Mouse (Mus musculus) adrenal gland, postnatal 4 days (tissue): ENCODE measurements around the gene Myh14. TPM values are rescaled to one million over a fixed set of nuclear protein-coding genes. Genes with fewer than 3 reads are reported as not detected.

Experiments used
- DNase-seq, 2 experiments: peaks; one replicate each; pipeline ENCODE4 v3.0.0; 2021 to 2022; ENCODE audit warnings: low spot score in 2 of 2, mixed read lengths in 2 of 2
- total RNA-seq, 2 experiments: library from RNA; stranded (reverse); gene quantifications; 2 replicates each; pipeline ENCODE4 v1.2.3; 2021

Gene Myh14
- total RNA-seq, 2 experiments from 2014 or later: 7.0 to 8.2 TPM

DNA sequence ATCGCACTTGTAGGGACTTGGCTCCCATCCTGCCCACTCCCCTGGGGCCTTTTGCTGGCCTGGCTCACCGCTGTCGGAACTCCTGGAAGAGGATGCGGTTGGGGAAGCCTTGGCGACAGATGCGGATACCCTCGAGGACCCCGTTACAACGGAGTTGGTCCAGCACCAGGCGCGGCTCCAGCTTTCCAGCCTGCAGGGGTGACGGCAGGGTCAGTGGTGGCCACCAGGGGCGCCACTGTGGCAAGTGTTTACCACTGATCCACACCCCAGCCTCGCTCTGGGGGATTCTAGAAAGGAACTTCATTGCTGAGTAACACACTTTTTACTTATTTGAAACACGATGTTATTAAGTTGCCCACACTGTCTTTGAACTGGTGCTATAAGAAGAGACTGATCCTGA, 37.2 kb downstream of the Myh14 start:
- DNase-seq: no peak

DNA sequence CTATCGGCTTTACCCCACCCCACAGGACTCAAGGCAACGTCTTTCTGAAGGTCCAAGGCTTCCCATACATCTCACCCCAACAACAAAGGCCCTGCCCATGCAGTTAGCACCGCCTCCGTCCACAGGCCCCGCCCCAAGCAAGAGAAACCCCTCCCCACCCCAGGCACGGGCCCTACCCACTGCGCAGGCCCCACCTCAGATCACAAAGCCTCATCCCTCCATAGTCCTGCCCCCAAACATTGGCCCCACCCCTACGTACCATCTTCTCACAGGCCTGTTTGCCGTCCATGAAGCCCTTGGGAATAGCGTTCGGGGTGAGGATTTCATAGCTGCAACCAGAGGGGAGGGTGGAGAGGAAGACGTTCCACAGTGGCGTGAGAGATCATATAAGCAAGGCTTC, 38.0 kb downstream of the Myh14 start:
- DNase-seq: no peak

DNA sequence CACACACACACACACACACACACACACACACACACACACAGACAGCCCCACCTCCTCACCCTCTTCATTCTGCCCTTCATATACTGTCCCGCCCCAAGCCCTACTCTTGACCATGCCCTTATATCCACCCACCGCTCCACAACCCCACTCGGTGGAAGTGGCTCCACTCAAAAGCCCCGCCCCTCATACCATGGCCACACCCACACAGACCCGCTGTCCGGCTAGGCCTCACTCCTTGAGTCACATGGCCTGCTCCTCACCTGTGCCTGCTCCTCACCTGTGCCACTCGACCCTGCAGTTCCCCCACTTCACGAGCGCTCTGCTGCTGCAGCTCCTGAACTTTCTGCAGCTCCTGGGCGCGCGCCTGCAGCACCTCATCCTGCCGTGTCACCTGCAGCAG, 40.2 kb downstream of the Myh14 start:
- DNase-seq: no peak

DNA sequence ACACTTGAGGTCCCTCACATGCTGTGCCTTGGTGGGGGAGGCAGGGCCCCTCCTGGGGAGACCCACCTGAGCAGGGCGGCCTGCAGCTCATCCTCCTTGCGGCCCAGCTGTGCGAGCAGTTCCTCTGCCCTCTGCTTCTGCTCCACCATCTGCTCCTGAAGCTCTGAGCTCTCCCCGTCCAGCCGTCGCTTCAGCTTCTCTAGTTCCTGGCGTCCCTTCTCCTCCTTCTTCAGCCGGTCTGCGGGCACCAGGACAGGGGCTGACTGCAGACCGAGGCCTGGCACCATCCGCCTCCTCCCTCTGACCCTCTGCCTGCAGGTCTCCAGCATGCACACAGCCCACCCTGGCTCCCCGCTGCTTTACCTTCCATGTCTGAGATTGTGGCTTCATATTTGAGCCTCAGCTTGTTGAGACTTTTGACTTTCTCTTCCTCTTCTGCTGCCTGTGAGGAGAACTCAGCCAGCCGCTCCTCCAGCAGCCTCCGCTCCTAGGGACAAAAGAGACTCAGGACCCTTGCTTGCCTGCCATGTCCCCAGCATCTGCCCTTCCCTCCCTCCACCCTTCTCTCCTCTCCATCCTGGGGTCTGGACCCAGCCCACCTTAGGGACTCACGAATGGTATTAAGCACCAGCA, 42.1 kb downstream of the Myh14 start:
- no peak for DNase-seq

DNA sequence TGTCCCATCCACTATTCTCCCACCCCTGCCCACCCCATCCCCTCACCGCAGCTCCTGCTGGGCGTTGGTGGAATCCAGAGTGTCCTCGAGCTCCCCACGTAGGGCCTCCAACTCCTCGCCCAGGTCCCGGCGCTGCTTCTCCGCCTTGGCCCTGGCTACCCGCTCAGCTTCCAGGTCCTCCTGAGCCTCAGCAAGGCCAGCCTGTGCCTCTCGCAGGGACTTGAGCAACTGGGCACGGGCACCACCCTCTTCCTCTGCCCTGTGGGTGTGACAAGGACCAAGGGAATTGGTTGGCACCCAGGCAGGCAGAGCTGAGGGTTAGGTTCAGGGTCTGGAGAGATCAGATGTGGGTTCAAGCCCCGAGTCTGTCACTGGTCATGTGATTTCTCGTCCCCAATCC, 43.7 kb downstream of the Myh14 start:
- DNase-seq: no peak

DNA sequence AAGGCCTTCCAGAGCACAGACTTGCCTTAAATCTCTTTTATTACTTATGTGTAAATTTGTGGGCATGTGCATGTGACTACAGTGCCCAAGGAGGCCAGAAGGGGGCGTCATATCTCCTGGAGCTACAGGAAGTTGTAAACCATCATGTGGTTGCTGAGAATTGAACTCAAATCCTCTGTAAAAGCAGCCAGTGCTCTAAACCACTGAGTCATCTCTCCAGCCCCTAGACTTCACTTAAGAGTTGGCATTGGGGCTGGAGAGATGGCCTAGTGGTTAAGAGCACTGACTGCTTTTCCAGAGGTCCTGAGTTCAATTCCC, 44.6 kb downstream of the Myh14 start:
- DNase-seq: no peak

DNA sequence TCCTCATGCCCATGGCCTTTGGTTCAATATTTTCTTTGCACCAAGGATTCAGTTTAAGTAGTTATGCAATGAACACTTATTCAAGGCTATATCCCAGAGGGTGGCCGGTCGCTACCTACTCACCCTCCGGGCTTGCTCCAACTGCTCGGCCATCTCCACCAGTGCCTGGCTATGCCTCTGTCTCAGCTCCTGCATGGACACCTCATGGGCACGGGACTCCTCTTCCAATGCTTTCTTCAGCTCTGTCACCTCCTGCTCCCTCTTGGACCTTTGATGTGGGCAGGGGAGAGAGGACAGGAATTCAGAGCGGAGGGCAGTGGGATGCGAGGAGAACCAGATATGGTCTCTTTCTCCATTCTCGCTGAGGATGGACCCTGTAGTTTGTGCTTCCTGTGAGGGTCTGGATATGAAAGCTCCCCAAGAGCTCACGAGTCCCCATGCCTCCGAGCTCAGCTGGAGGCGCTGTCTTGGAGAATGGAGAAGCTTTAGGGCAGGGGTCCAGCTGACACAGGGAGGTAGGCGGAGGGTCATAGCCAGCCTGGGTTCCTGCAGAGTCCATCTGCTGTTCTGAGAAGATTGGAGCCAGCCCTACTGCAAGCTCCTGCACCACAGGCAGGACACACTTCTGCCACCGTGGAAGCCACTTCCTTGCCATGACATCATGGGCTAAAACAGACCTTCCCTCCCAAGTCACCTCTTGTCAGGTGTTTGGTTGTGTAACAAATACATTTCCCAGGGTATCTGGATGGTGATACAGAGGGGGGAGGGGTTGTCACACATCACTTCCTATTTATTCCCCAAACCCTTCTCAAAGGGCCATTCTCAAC, 45.2 kb downstream of the Myh14 start:
- no peak for DNase-seq

DNA sequence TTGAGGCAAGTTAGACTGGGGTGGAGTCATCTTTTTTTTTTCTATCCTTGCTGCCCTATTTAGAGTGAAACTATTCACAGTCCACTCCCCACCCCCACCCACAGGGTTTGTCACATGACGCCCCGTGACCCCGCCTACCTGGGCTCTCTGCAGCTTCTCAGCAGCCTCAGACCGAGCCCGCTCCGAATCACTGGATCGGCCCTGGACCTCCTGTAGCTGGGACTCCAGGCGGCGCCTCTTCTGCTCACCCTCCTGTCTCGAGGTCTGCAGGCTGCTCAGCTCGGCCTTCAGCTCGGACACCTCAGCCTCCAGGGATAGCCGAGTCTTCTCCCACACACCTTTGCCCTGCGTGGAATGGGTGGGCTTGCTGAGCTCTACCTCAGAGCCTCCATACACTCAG, 45.8 kb downstream of the Myh14 start:
- DNase-seq: no peak

DNA sequence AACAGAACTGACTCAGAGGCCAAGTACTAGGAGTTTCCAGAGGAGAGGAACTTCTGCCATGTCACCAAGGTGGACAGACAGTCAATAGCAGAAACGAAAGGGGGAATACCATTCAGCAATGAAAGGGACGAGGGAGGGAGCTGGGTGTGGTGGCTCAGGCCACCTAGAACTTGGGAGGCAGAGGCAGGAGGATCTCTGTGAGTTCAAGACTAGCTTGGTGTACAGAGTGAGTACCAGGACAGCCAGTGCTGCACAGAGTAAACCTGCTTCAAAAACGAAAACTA, 46.2 kb downstream of the Myh14 start:
- no peak for DNase-seq

DNA sequence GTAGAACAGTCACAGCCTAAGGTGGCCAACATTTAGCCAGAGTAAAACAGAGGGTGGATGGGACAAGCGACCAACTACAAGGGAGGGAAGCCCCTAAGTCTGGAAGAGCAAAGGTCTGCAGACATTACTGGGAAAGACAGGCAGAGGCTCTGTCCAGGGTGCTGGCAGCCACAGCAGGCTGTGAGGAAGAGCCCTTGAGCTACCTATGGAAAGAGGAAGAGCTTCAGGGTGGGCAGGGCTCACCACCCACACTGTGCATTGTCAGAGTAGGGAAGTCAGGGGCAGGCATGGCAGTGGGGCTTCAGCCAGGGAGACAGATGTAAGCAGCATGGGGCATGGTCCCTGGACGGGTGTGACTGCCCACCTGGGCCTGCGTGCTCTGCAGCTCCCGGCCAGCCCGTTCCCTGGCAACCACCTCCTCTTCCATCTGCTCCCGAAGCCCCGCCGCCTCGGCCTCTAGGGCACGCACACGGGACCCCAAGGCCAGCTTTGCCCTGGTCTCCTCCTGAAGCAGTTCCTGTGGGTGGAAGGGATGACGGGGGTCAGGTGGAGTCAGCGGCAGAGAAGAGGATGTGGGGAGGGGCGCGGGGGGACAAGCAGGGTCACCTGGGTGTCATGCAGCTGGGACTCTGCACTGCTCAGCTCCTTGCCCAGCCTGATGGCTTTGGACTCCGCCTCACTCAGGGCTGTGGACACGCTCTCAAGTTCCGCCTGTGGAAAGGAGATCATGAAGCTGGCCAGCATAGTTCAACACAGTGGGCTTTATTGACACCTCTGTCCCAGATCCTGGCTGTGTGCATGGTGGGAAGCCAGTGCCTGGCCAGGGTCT, 46.7 kb downstream of the Myh14 start:
- DNase-seq: no peak

DNA sequence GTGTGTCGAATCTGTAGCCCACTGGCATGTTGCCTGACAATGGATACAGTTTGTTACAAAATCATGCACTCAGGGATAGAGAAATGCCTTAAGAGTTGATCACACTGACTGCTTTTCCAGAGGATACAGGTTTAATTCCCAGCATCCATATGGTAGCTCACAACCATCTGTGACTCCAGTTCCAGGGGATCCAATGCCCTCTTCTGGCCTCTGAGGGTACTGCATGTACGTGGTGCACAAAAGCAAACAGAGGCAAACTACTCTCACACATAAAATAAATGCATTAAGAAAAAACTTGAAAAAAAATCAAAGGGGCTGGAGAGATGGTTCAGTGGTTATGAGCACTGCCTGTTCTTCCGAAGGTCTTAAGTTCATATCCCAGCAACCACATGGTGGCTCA, 53.6 kb downstream of the Myh14 start:
- DNase-seq: no peak

DNA sequence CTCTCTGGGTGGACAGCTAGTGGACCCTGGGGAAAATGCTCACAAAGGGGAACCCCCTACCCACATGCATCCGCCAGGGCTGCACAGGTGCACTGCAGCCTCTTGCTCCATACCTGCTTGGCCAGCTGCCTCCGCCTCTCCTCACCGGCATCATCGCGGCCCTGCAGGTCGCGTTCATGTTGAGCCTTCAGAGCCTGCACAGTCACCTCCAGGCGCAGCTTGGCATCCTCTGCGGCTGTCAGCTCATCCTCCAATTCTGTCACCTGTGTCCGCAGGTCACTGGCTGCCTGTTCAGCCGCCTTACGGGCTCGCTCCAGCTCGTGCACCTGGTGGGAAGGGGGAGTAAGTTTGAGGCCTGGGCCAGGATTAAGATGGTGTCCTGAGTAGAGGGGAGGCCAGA, 54.7 kb downstream of the Myh14 start:
- DNase-seq: no peak

DNA sequence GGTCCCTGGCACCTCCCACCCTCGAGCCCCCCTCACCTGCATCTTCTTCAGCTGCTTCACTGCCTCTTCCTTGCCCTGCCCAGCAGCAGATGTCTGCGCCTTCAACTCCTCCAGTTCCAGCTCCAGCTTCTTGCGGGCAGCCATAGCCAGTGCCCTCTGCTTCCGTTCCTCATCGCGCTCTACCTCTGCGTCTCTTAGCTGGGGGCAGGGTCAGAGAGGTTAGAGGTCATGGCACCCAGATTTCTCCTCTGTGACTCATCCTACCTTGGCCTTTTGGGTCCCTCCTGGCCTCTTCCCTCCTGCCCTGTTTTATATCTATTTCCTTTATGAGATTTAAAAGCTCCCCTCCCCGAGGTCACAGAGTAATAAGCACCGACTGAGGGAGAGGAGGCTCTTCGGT, 55.3 kb downstream of the Myh14 start:
- DNase-seq: no peak

DNA sequence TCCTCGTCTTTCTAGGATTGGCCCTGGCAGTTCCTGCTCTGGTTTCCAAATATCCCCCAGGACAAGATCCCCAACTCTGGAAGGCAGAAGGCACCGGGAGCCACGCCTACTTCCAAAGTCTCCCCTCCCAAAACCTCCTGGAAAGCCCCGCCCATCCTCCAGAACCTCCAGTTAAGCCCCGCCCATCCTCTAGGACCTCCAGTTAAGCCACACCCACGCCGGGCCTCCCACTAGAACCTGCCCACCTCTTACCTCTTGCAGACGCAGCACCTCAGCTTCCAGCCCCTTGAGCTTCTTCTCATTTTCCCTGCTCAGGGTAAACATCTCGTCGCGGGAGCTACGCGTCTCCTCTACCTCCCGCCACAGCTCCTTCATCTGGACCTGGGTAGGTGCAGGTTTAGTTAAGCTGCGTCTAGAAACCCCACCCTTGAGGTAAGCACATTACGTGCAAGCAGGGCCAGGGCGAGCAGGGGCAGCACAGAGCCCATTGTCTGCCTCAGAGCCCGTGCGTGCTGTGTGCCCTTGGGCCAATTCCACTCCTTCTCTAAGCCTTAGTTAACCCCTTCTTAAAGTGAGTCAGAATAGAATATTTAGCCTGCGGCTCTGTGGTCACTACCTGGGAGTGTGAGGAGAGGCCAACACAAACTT, 56.5 kb downstream of the Myh14 start:
- no peak for DNase-seq

DNA sequence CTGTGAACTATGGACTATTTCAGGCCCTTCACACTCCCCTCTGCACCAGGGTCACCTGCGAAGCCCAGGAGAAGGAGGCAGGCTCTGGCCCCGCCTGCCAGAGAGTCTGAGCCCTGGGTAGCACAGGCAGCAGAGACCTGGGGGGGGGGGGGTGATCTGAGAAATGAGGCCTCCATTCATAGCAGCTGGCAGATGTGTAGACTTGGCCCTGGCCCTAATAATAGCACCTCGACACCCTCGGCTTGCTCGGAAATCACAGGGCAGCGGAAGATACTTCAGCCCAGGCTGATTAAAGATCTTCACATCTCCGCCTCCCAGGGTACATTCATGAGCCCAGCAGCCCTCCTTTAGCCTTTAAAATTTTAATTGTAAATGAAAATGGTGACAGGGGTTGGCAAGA, 58.5 kb downstream of the Myh14 start:
- DNase-seq: no peak

DNA sequence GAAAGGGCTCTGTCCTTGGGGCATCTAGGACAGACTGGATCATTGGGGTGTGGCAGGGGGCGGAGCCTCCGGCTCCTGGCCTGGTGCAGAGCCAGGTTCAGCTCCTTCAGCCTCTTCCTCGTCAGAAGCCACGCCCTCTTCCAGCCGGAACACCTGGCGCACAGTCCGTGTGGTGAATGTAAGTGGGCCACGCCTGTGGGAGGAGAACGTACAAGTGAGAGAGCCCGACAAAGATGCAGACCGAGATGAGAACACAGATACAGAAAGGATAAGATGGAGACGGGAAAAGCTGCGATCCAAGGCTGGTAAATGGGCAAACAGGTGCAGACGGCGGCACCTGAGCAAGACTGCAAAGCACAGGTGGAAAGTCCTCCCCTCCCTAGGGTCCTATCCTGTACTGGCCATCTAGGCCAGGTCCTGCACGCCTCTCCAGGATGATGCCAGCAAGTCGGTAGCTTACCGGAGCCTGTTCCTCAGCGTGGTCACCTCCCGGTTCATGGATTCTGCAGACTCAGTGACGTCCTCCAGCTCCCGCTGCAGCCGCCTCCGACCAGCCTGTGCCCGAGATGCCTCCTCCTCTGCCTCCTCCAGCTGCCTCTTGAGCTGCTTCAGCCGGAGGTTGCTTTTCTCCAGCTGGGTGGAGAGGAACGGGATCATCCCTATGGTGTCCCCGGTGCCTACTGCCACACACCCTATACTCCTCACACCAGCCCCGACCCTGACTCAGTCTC, 64.3 kb downstream of the Myh14 start:
- DNase-seq: no peak

DNA sequence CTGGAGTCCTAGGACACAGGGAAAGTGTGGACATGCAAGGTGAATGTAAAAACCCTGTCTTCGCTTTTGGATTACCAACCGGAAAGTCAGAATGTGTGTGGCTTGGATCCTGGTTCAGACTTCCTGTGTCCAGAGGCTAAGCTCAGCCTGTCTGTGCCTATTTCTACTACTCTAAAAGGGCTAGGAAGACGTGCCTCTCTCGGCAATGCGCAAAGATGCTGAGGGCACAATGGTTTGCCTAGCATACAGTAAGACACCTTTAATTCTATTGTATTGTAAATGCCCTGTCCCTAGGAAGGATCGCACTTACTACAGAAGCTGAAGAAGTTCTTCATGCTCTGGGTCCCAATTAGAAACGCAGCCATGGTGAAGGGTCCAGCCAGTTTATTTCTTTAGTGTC, 65.2 kb downstream of the Myh14 start:
- no peak for DNase-seq

DNA sequence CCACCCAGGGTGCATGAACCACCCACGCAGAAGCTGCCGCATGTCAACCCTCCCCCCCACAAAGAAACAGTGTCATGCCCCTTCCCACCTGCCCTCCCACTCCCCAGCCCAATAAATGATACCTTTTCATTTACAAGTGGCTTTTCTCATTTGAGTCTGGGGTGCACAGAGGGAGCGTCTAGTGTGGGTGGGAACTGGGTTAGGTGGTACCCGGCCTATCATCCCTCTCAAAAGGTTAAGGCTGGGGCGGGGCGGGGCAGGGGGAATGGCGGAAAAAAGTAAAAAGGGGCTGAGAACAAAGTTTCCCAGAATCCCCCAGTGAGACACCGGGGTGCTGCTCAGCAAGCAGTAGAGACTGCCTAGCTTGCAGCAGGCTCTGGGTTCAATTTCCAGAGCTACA, 66.0 kb downstream of the Myh14 start:
- DNase-seq: no peak

DNA sequence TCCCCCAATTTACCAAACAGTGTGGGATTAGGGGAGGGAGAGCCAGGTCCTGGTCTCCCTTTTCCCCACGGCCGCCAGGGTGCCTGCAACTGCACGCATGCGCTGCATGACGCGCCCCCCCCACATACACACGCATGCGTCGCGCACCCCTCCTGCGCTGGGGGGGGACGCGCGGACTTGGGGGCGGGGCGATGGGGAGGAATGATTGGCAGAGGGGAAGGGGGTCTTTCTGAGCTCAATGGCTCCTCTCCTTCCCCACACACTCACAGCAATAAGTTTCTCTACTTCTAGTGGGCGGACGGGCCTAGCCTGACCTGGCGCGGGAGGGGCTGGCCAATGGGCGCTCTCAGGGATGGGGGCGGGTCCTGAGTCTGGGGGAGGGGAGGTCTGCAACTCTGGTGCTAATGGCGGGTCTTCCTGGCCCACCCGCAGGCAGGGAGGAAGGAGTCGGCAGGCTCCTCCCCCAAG, 66.5 kb downstream of the Myh14 start:
- no peak for DNase-seq

DNA sequence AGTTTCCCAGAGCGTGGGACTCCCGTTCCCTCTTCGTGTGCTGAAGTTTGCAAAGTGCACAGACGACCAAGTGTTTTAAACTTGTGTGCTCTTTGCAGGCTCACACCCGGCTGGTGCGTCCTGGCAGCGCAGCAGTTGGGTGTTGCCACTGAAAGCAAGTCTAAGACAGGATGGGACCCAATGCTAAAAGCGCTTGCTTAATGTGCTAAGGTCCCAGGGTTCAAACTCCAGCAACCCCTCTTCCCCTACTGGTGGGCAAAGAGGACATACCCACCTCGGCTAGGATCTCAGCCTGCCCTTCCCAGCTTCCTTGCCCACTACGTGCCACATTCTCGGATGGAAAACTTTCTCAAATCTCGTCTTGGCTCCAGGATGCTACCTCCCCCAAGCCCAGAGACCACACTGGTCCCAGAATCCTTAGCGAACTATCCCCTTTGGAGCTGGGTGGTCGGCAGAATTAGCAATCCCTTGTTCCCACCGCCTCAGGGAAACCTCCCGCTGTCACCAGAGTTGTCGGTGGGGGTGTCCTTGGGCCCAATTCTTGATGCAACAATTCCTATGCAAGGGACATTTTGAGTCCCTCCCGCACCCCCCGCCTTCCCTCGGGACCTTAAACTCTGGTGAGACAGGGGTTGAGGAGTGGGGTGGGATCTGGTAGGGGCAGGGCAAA, 67.3 kb downstream of the Myh14 start:
- no peak for DNase-seq

DNA sequence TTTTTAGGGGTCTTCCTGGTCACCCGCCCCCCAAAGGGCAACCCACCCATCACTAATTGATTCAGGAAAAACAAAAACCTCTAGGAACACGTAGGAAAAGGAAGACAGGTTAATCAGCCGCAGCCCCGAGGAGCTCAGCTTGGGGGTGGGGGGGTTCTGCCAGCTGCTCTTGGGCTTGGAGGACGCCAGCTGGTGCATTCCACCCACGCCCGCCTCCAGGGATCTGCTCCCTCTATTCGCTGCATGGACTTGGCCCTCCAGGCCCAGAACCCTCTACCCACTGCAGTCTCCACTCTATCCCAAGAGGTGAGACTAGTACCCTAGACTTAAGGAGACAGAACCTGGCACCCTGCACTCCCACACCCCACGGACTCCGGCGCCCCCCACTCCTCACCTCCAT, 68.2 kb downstream of the Myh14 start:
- DNase-seq: no peak
